Mouse (Mus musculus) embryonic facial prominence, embryonic 10.5 days (tissue): ENCODE measurements around the gene Ttc16. TPM values are rescaled to one million over a fixed set of nuclear protein-coding genes. Genes with fewer than 3 reads are reported as not detected.

Source experiments
- DNase-seq: peaks from one replicate; pipeline ENCODE4 v3.0.0-alpha.2; 2017; ENCODE audit warnings: low spot score
- H3K27ac ChIP-seq: fragments of 300-500 bp; sonication (generic); replicated peaks from 2 replicates; pipeline ENCODE4 v1.5.1; 2016; ENCODE audit warnings: mild to moderate bottlenecking
- H3K27me3 ChIP-seq: fragments of 300-500 bp; sonication (generic); replicated peaks from 2 replicates; pipeline ENCODE4 v1.6.1; 2016; ENCODE audit warnings: low read depth, mild to moderate bottlenecking; ENCODE audit not compliant: poor library complexity, severe bottlenecking
- H3K36me3 ChIP-seq: fragments of 300-500 bp; sonication (generic); replicated peaks from 2 replicates; pipeline ENCODE4 v1.6.1; 2016; ENCODE audit warnings: mild to moderate bottlenecking, moderate library complexity
- H3K4me1 ChIP-seq: fragments of 300-500 bp; sonication (generic); 2 replicates; pipeline ENCODE4 v1.6.1; 2016
- H3K4me3 ChIP-seq: fragments of 300-500 bp; sonication (generic); 2 replicates; pipeline ENCODE4 v1.5.1; 2016; ENCODE audit warnings: mild to moderate bottlenecking, moderate library complexity
- H3K9me3 ChIP-seq: fragments of 300-500 bp; sonication (generic); 2 replicates; pipeline ENCODE4 v1.6.1; 2016; ENCODE audit warnings: mild to moderate bottlenecking
- WGBS: fragments of 180-500 bp; shearing (Covaris S2); methylation state at CpG from one replicate; pipeline ENCODE4 v1.1.7; 2016; 5-methylcytosine and 5-hydroxymethylcytosine counted together
- polyA plus RNA-seq: library from polyadenylated mRNA; unstranded; fragments of >200 nt; fragmentation: Nextera tagmentation; extraction: Ambion mirVana; gene quantifications from 2 replicates; pipeline ENCODE4 v1.2.1, GENCODE M21; 2016

Ttc16 gene
- polyA plus RNA-seq, 1 experiment from 2014 or later = 0.34 TPM

- no peak overlapping the region for H3K4me3 ChIP-seq
- no peak for DNase-seq
- H3K36me3 ChIP-seq = no peaks in the 10 kb centered on the region
- peaks cover 29% of the 10 kb centered on the region for H3K27me3 ChIP-seq
- no peak overlapping the region for H3K27ac ChIP-seq
- 84% methylated on average over 8 of the region's 8 CpGs for WGBS
- H3K4me1 ChIP-seq = peaks cover 66% of the 10 kb centered on the region
- H3K9me3 ChIP-seq = no peaks in the 10 kb centered on the region
Measured at GRCm38 (mm10) chr2:32772626-32773279, 2.7 kb downstream of the Ttc16 start.

- Histone ChIP-seq H3K27ac (no peak overlapping the region), H3K4me3 (no peak overlapping the region; the same call in 1 of the 2 replicates), H3K9me3 (no peaks in the 10 kb centered on the region), H3K4me1 (peaks cover 73% of the 10 kb centered on the region), H3K36me3 (no peaks in the 10 kb centered on the region), H3K27me3 (peaks cover 21% of the 10 kb centered on the region)
- WGBS = 19% methylated on average over 12 of the region's 12 CpGs
- DNase-seq = no peak
Measured at GRCm38 (mm10) chr2:32771886-32772285, 3.5 kb downstream of the Ttc16 start.

- H3K27ac ChIP-seq = no peak overlapping the region
- H3K4me3 ChIP-seq = no peak overlapping the region
- WGBS = 74% methylated on average over 5 of the region's 5 CpGs
- DNase-seq = no peak
- no peaks in the 10 kb centered on the region for H3K36me3 ChIP-seq
- H3K9me3 ChIP-seq = no peaks in the 10 kb centered on the region
- H3K4me1 ChIP-seq = peaks cover 55% of the 10 kb centered on the region
- H3K27me3 ChIP-seq = 0 out of 2 replicates have a peak, but pooled peaks cover 12% of the 10 kb centered on the region
Measured at GRCm38 (mm10) chr2:32769327-32770085, 5.9 kb downstream of the Ttc16 start.

- DNase-seq = peak; percentile 38
- 53% methylated on average over 19 of the region's 19 CpGs for WGBS
- H3K4me3 ChIP-seq = 0 out of 2 replicates have a peak overlapping the region, but pooled peaks have one; percentile 21
- 0 out of 2 replicates have a peak, but pooled peaks cover 10% of the 10 kb centered on the region for H3K27me3 ChIP-seq
- H3K4me1 ChIP-seq = peaks cover 54% of the 10 kb centered on the region
- H3K36me3 ChIP-seq = no peaks in the 10 kb centered on the region
- H3K9me3 ChIP-seq = no peaks in the 10 kb centered on the region
- H3K27ac ChIP-seq = no peak overlapping the region
Measured at GRCm38 (mm10) chr2:32768661-32769285, 6.7 kb downstream of the Ttc16 start.

GRCm38 (mm10) chr2:32767241-32767640, 8.2 kb downstream of the Ttc16 start:
- H3K27ac ChIP-seq = no peak overlapping the region
- 0 out of 2 replicates have a peak, but pooled peaks cover 6% of the 10 kb centered on the region for H3K27me3 ChIP-seq
- H3K4me3 ChIP-seq = no peak overlapping the region
- no peak for DNase-seq
- peaks cover 51% of the 10 kb centered on the region for H3K4me1 ChIP-seq
- H3K36me3 ChIP-seq = peaks cover 12% of the 10 kb centered on the region
- 78% methylated on average over 12 of the region's 12 CpGs for whole genome bisulfite sequencing
- no peaks in the 10 kb centered on the region for H3K9me3 ChIP-seq

GRCm38 (mm10) chr2:32763353-32763752, 12.1 kb downstream of the Ttc16 start:
- Histone ChIP-seq H3K27ac (no peak overlapping the region), H3K4me1 (peaks cover 22% of the 10 kb centered on the region), H3K36me3 (peaks cover 43% of the 10 kb centered on the region), H3K9me3 (no peaks in the 10 kb centered on the region), H3K27me3 (no peaks in the 10 kb centered on the region), H3K4me3 (no peak overlapping the region)
- no peak for DNase-seq
- 76% methylated on average over 3 of the region's 3 CpGs for WGBS

- Histone ChIP-seq H3K36me3 (peaks cover 43% of the 10 kb centered on the region), H3K9me3 (no peaks in the 10 kb centered on the region), H3K27me3 (no peaks in the 10 kb centered on the region), H3K4me3 (no peak overlapping the region), H3K27ac (no peak overlapping the region), H3K4me1 (peaks cover 25% of the 10 kb centered on the region)
- 95% methylated on average over 4 of the region's 4 CpGs for WGBS
- DNase-seq = no peak
Measured at GRCm38 (mm10) chr2:32761859-32762258, 13.6 kb downstream of the Ttc16 start.

GRCm38 (mm10) chr2:32761361-32761760, 14.1 kb downstream of the Ttc16 start:
- DNase-seq = no peak
- no peak overlapping the region for H3K4me3 ChIP-seq
- H3K36me3 ChIP-seq = peaks cover 43% of the 10 kb centered on the region
- WGBS = 87% methylated on average over 14 of the region's 14 CpGs
- H3K9me3 ChIP-seq = no peaks in the 10 kb centered on the region
- no peak overlapping the region for H3K27ac ChIP-seq
- H3K27me3 ChIP-seq = no peaks in the 10 kb centered on the region
- H3K4me1 ChIP-seq = peaks cover 22% of the 10 kb centered on the region

GRCm38 (mm10) chr2:32759001-32759400, 16.4 kb downstream of the Ttc16 start:
- Histone ChIP-seq H3K4me1 (peaks cover 22% of the 10 kb centered on the region), H3K27me3 (no peaks in the 10 kb centered on the region), H3K4me3 (peak overlapping the region; percentile 75; the same call in 1 of the 2 replicates), H3K27ac (no peak overlapping the region), H3K36me3 (peaks cover 55% of the 10 kb centered on the region), H3K9me3 (no peaks in the 10 kb centered on the region)
- no peak for DNase-seq
- 80% methylated on average over 2 of the region's 2 CpGs for WGBS

GRCm38 (mm10) chr2:32758503-32758902, 16.9 kb downstream of the Ttc16 start:
- no peak overlapping the region for H3K27ac ChIP-seq
- WGBS = 76% methylated on average over 8 of the region's 8 CpGs
- DNase-seq = no peak
- peaks cover 58% of the 10 kb centered on the region for H3K36me3 ChIP-seq
- peaks cover 22% of the 10 kb centered on the region for H3K4me1 ChIP-seq
- H3K4me3 ChIP-seq = peak overlapping the region; percentile 75; the same call in 1 of the 2 replicates
- no peaks in the 10 kb centered on the region; the same call in 1 of the 2 replicates for H3K27me3 ChIP-seq
- no peaks in the 10 kb centered on the region for H3K9me3 ChIP-seq

- under 1% methylated on average over 66 of the region's 66 CpGs for WGBS
- Histone ChIP-seq H3K4me3 (peak within 1 kb of the TSS; percentile 75), H3K27me3 (peaks cover 10% of the 10 kb centered on the region; the same call in 1 of the 2 replicates), H3K9me3 (no peaks in the 10 kb centered on the region), H3K36me3 (peaks cover 58% of the 10 kb centered on the region), H3K27ac (peak within 1 kb of the TSS; percentile 94), H3K4me1 (peaks cover 27% of the 10 kb centered on the region)
- DNase-seq = peak; percentile 97
Measured at GRCm38 (mm10) chr2:32757056-32757845, 18.2 kb downstream of the Ttc16 start, which contains the start of gene Tor2a. Gene Tor2a (plus strand): TSS chr2:32757234.

GRCm38 (mm10) chr2:32756674-32757055, 18.8 kb downstream of the Ttc16 start:
- peaks cover 33% of the 10 kb centered on the region for H3K4me1 ChIP-seq
- 36% methylated on average over 6 of the region's 6 CpGs for WGBS
- no peak for DNase-seq
- H3K27me3 ChIP-seq = peaks cover 11% of the 10 kb centered on the region; the same call in 1 of the 2 replicates
- no peaks in the 10 kb centered on the region for H3K9me3 ChIP-seq
- H3K4me3 ChIP-seq = peak overlapping the region; percentile 75
- H3K27ac ChIP-seq = no peak overlapping the region
- peaks cover 55% of the 10 kb centered on the region for H3K36me3 ChIP-seq
